Mouse (Mus musculus) limb, embryonic 14.5 days (tissue): Measurements from ENCODE around the gene Ercc5. TPM values are rescaled to one million over a fixed set of nuclear protein-coding genes. Genes with fewer than 3 reads are reported as not detected.

ENCODE experiments used
- ATAC-seq: fragments of 200-750 bp; cut with Nextera tagmentation; 2 replicates; pipeline ENCODE4 v1.8.0; 2017; ENCODE audit warnings: low read depth, moderate number of reproducible peaks, moderate TSS enrichment; ENCODE audit not compliant: low FRiP score
- DNase-seq: peaks from one replicate; pipeline ENCODE4 v3.0.0-alpha.2; 2015; ENCODE audit warnings: low spot score
- H3K27ac ChIP-seq: fragments of 300-500 bp; sonication (generic); replicated peaks from 2 replicates; pipeline ENCODE4 v1.5.1; 2014; ENCODE audit warnings: low read depth, mild to moderate bottlenecking, low read length, moderate library complexity, mixed read lengths
- H3K27me3 ChIP-seq: fragments of 300-500 bp; sonication (generic); 2 replicates; pipeline ENCODE4 v1.6.1; 2014; ENCODE audit warnings: low read length, mixed read lengths; ENCODE audit not compliant: control insufficient read depth, insufficient read depth
- H3K36me3 ChIP-seq: fragments of 300-500 bp; sonication (generic); 2 replicates; pipeline ENCODE4 v1.6.1; 2014; ENCODE audit warnings: mild to moderate bottlenecking, low read length, moderate library complexity, mixed read lengths; ENCODE audit not compliant: control insufficient read depth, insufficient read depth
- H3K4me1 ChIP-seq: fragments of 300-500 bp; sonication (generic); 2 replicates; pipeline ENCODE4 v1.6.1; 2014; ENCODE audit warnings: antibody characterized with exemption, low read length, mixed read lengths; ENCODE audit not compliant: control insufficient read depth, insufficient read depth
- H3K4me2 ChIP-seq: fragments of 300-500 bp; sonication (generic); replicated peaks from 2 replicates; pipeline ENCODE4 v1.6.1; 2014; ENCODE audit warnings: low read depth, mild to moderate bottlenecking, low read length, moderate library complexity; ENCODE audit not compliant: severe bottlenecking
- H3K4me3 ChIP-seq: fragments of 300-500 bp; sonication (generic); replicated peaks from 2 replicates; pipeline ENCODE4 v1.5.1; 2014; ENCODE audit warnings: low read length
- H3K9ac ChIP-seq: fragments of 300-500 bp; sonication (generic); 2 replicates; pipeline ENCODE4 v1.6.1; 2014; ENCODE audit warnings: mild to moderate bottlenecking, low read depth, low read length, moderate library complexity; ENCODE audit not compliant: severe bottlenecking
- H3K9me3 ChIP-seq: fragments of 300-500 bp; sonication (generic); 2 replicates; pipeline ENCODE4 v1.6.1; 2016; ENCODE audit warnings: low read length; ENCODE audit not compliant: control insufficient read depth
- POLR2A ChIP-seq: fragments of 200-500 bp; IDR thresholded peaks from 2 replicates; pipeline ENCODE4 v1.8.0; 2012; ENCODE audit warnings: inconsistent platforms, mild to moderate bottlenecking, moderate library complexity, borderline replicate concordance; ENCODE audit not compliant: insufficient read depth, insufficient read length; ENCODE audit errors: extremely low read depth
- WGBS: fragments of 180-500 bp; shearing (Covaris S2); extraction: QIAGEN DNeasy Blood & Tissue Kit; methylation state at CpG from one replicate; pipeline ENCODE4 v1.1.7; 2014; 5-methylcytosine and 5-hydroxymethylcytosine counted together
- polyA plus RNA-seq, 2 experiments: library from polyadenylated mRNA; depleted of rRNA in 1 of 2; stranded (reverse) in 1 of 2; unstranded in 1 of 2; fragments of >200 nt; fragmentation: Nextera tagmentation in 1 of 2; extraction: Ambion mirVana in 1 of 2; gene quantifications; 2 replicates each; pipeline versions ENCODE4 v1.2.1 to v1.2.3; 2012 to 2014

Ercc5 gene
- polyA plus RNA-seq, 2 experiments = 23.4 to 25.2 TPM

- no peaks in the 10 kb centered on the region for H3K36me3 ChIP-seq
- H3K4me2 ChIP-seq = no peak overlapping the region
- H3K4me3 ChIP-seq = no peak overlapping the region
- no peak overlapping the region for H3K9ac ChIP-seq
- H3K27ac ChIP-seq = no peak overlapping the region
- no peaks in the 10 kb centered on the region for H3K9me3 ChIP-seq
- H3K27me3 ChIP-seq = no peaks in the 10 kb centered on the region
- ATAC-seq = no peak
- DNase-seq = peak; percentile 22
- 50% methylated on average over 2 of the region's 2 CpGs for WGBS
- TF ChIP-seq POLR2A = no peak
- H3K4me1 ChIP-seq = no peaks in the 10 kb centered on the region
These were observed 69.0 kb downstream of the Ercc5 start for GRCm38 (mm10) chr1:44216352-44217116.

GRCm38 (mm10) chr1:44217118-44217517 is 69.6 kb downstream of the Ercc5 start:
- 38% methylated on average over 2 of the region's 2 CpGs for WGBS
- ATAC-seq (no peak), DNase-seq (peak; percentile 26)
- H3K27me3 ChIP-seq = no peaks in the 10 kb centered on the region
- no peak overlapping the region for H3K4me2 ChIP-seq
- TF ChIP-seq POLR2A = no peak
- H3K9me3 ChIP-seq = no peaks in the 10 kb centered on the region
- H3K4me3 ChIP-seq = no peak overlapping the region
- H3K9ac ChIP-seq = no peak overlapping the region
- H3K27ac ChIP-seq = no peak overlapping the region
- no peaks in the 10 kb centered on the region for H3K4me1 ChIP-seq
- H3K36me3 ChIP-seq = no peaks in the 10 kb centered on the region

DNA sequence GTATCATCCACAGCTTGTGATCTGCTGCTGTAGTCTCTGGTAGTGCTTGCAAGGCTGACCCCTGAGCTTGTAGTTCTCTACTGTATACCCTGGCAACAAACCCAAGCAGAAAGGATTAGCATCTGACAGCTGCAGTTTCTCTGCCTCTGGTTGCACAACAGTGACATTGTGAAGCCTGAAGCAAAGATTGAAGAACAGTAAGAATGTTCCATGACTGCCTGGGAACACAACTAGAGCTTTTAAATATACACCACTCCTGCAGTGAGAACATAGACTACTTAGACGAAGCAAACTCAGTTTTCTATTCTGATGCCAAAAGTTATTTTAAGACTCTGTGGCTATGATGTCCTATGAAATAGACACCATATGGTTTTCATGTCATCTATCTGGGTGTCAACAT is 71.3 kb downstream of the Ercc5 start, which contains the start of gene Mettl21e:
Gene Mettl21e, minus strand, starts transcription at position 86 of the 400 bp plus-strand sequence.
- Histone ChIP-seq H3K4me1 (no peaks in the 10 kb centered on the region), H3K9ac (no peak within 1 kb of the TSS), H3K27me3 (no peaks in the 10 kb centered on the region), H3K36me3 (no peaks in the 10 kb centered on the region), H3K27ac (no peak within 1 kb of the TSS), H3K4me3 (no peak within 1 kb of the TSS), H3K4me2 (no peak within 1 kb of the TSS), H3K9me3 (no peaks in the 10 kb centered on the region)
- TF ChIP-seq POLR2A = no peak
- 55% methylated on average over 1 of the region's 1 CpGs for WGBS
- no peak for ATAC-seq
- no peak for DNase-seq

GRCm38 (mm10) chr1:44229044-44229443 is 81.5 kb downstream of the Ercc5 start:
- ATAC-seq (0 out of 2 replicates have a peak, but pooled peaks have one; percentile 63), DNase-seq (peak; percentile 89)
- Histone ChIP-seq H3K4me3 (no peak overlapping the region), H3K4me2 (no peak overlapping the region), H3K9me3 (no peaks in the 10 kb centered on the region), H3K36me3 (no peaks in the 10 kb centered on the region), H3K27me3 (no peaks in the 10 kb centered on the region), H3K9ac (no peak overlapping the region), H3K27ac (no peak overlapping the region), H3K4me1 (no peaks in the 10 kb centered on the region)
- 51% methylated on average over 2 of the region's 2 CpGs for WGBS
- TF ChIP-seq POLR2A = no peak

Other genes starting within 250 kb of the Ercc5 start
- gene Tpp2, start 214.1 kb upstream of the Ercc5 start, polyA plus RNA-seq (2012; rRNA removed) = 23.4 and 27.3 TPM in 2 replicates
- gene Tpp2, start 214.1 kb upstream of the Ercc5 start, polyA plus RNA-seq (2014; fragmentation: Nextera tagmentation; extraction: Ambion mirVana) = 49.6 and 53.0 TPM in 2 replicates
- 0.33 and 0.62 TPM in 2 replicates for gene Mettl21c, start 127.7 kb upstream of the Ercc5 start, polyA plus RNA-seq (2012; rRNA removed)
- 0.61 and 1.4 TPM in 2 replicates for gene Mettl21c, start 127.7 kb upstream of the Ercc5 start, polyA plus RNA-seq (2014; fragmentation: Nextera tagmentation; extraction: Ambion mirVana)
- gene Gm8251, start 85.8 kb upstream of the Ercc5 start, polyA plus RNA-seq (2012; rRNA removed) = 0.10 and 0.19 TPM in 2 replicates
- 0.08 and 0.11 TPM in 2 replicates for gene Gm8251, start 85.8 kb upstream of the Ercc5 start, polyA plus RNA-seq (2014; fragmentation: Nextera tagmentation; extraction: Ambion mirVana)
- gene Tex30, start 45.3 kb upstream of the Ercc5 start, polyA plus RNA-seq (2012; rRNA removed) = 29.8 and 31.5 TPM in 2 replicates
- 71.7 and 73.2 TPM in 2 replicates for gene Tex30, start 45.3 kb upstream of the Ercc5 start, polyA plus RNA-seq (2014; fragmentation: Nextera tagmentation; extraction: Ambion mirVana)
- 64.7 and 68.3 TPM in 2 replicates for gene Kdelc1, start 28.9 kb upstream of the Ercc5 start, polyA plus RNA-seq (2012; rRNA removed)
- 69.7 and 77.6 TPM in 2 replicates for gene Kdelc1, start 28.9 kb upstream of the Ercc5 start, polyA plus RNA-seq (2014; fragmentation: Nextera tagmentation; extraction: Ambion mirVana)
- gene Bivm, start 28.8 kb upstream of the Ercc5 start, polyA plus RNA-seq (2012; rRNA removed) = 13.3 and 15.3 TPM in 2 replicates
- gene Bivm, start 28.8 kb upstream of the Ercc5 start, polyA plus RNA-seq (2014; fragmentation: Nextera tagmentation; extraction: Ambion mirVana) = 17.9 and 19.5 TPM in 2 replicates
- 0.03 and 0.04 TPM in 2 replicates for gene Mettl21e, start 71.2 kb downstream of the Ercc5 start, polyA plus RNA-seq (2012; rRNA removed)
- 0.08 TPM in 1 of 2 replicates, not detected in the other for gene Mettl21e, start 71.2 kb downstream of the Ercc5 start, polyA plus RNA-seq (2014; fragmentation: Nextera tagmentation; extraction: Ambion mirVana)